Mouse (Mus musculus) bone marrow, adult 2 months (tissue): ENCODE data around the gene Upk3a.

Source experiments
- CTCF ChIP-seq: fragments of 200-500 bp; IDR thresholded peaks from 2 replicates; pipeline ENCODE4 v1.5.1; 2011; ENCODE audit warnings: low read length, control low read depth; ENCODE audit not compliant: control insufficient read depth, insufficient read depth
- POLR2A ChIP-seq: fragments of 200-500 bp; IDR thresholded peaks from 2 replicates; pipeline ENCODE4 v1.6.1; 2011; ENCODE audit warnings: low read depth, mild to moderate bottlenecking, control low read depth, low read length, borderline replicate concordance; ENCODE audit not compliant: control insufficient read depth

DNA sequence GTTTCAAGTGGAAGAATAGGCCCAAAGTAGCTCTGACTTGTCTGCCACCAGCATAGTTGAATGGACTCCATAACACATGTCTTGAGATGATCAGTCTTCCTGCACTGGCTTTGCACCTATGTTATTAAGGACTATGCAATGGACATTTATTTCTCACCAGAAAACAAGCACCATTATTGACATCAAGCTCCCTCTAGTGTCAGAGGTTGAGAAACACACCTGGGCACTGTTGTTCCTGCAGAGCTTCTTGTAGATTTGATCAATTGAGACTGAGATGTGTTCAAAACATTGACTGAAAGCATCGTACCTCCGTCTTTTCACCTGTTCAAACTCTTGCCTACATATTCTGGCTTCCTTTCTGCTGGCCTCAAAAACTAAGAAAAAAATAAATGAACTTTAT, 53.6 kb downstream of the Upk3a start:
- TF ChIP-seq POLR2A (no peak), CTCF (no peak)
